Mouse (Mus musculus) cerebellum, adult 2 months (tissue): Measurements from ENCODE around the gene Zfp296.

Experiments used
- CTCF ChIP-seq: fragments of 200-500 bp; IDR thresholded peaks from 2 replicates; pipeline ENCODE4 v1.5.1; 2011; ENCODE audit warnings: low read depth, mild to moderate bottlenecking, control low read depth, low read length, moderate library complexity, borderline replicate concordance; ENCODE audit not compliant: insufficient read depth
- POLR2A ChIP-seq: fragments of 200-500 bp; IDR thresholded peaks from 2 replicates; pipeline ENCODE4 v1.6.1; 2011; ENCODE audit warnings: low read length, control low read depth, borderline replicate concordance; ENCODE audit not compliant: insufficient read depth

- TF ChIP-seq CTCF: no peak
- no peak for TF ChIP-seq POLR2A
These were observed 3.5 kb downstream of the Zfp296 start for GRCm38 (mm10) chr7:19580634-19581033.
